Mouse (Mus musculus): ENCODE data around the gene Plk5. TPM values are rescaled to one million over a fixed set of nuclear protein-coding genes. Genes with fewer than 3 reads are reported as not detected.
A peak's percentile ranks its signal among the peaks of the same experiment; 100 is the strongest.

The Plk5 gene
- total and polyA plus RNA-seq, 3 experiments: 0.19 TPM; not detected in 1

- no peak overlapping the region for H3K4me3 ChIP-seq (ENCODE audit: control insufficient read depth in 1 of 2, insufficient read depth in 1 of 2, low read depth in 2 of 2, low read length in 2 of 2)
- no peaks in the 10 kb centered on the region for H3K9me3 ChIP-seq (replicated peaks; ENCODE audit: insufficient read depth, low read length)
- peaks cover 0 to 11% of the 10 kb centered on the region in 2 experiments; a peak in 2 of 4 replicates for H3K36me3 ChIP-seq (ENCODE audit: control insufficient read depth in 1 of 2, insufficient read depth in 2 of 2, low read length in 2 of 2)
- peak overlapping the region; percentile 31 for H3K9ac ChIP-seq (ENCODE audit: control insufficient read depth, low read depth, low read length, poor library complexity, severe bottlenecking)
- TF ChIP-seq MAX (IDR thresholded peaks at IDR 0.05; ENCODE audit: low read length) (0 out of 2 replicates have a peak, but pooled peaks have one; percentile 29), MYC (IDR thresholded peaks at IDR 0.05; ENCODE audit: low read depth, low read length) (no peak), MYB (IDR thresholded peaks at IDR 0.05; ENCODE audit: low read depth, low read length) (no peak)
- H3K27me3 ChIP-seq (ENCODE audit: control insufficient read depth in 1 of 2, insufficient read depth in 2 of 2, low read length in 2 of 2): no peaks in the 10 kb centered on the region
- peaks cover 0 to 38% of the 10 kb centered on the region in 2 experiments; a peak in 3 of 4 replicates for H3K4me1 ChIP-seq (ENCODE audit: control insufficient read depth in 1 of 2, insufficient read depth in 2 of 2, low read length in 2 of 2)
- H3K27ac ChIP-seq (ENCODE audit: control insufficient read depth, low read depth, low read length): peak overlapping the region; percentile 35
- DNase-seq (ENCODE audit: low read depth, low spot score): peak; percentile 57
- peaks cover 25% of the 10 kb centered on the region for H3K79me2 ChIP-seq (ENCODE audit: control insufficient read depth, insufficient read depth, low read length, poor library complexity)
Measured at GRCm38 (mm10) chr10:80317011-80317410, 39.2 kb upstream of the Plk5 start.

DNA sequence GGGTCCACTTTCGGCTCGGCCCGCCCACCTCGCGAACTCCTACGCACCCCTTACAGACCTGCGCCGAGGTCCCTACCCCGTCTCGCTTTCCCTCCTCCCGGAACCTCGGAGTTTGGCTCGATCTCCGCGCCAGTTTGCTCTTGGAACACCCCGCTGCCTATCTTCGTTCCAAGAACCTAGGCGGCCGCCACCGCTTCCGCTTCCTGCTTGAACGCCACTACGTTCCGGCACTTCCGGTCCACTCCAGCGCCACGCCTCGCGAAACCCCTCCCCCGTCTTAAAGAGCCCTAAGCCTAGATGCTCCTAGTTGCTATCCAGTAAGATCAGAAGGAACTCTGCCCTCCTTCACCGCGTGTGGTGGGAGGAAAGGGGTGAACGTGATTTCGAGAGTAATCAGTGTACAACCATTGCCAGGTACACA is 35.9 kb upstream of the Plk5 start, which contains the start of gene 2310011J03Rik:
Gene 2310011J03Rik (minus strand): TSS at position 198 of the 421 bp plus-strand sequence.
- DNase-seq (ENCODE audit: low read depth, low spot score): peak; percentile 98
- peaks cover 0 to 11% of the 10 kb centered on the region in 2 experiments; a peak in 2 of 4 replicates for H3K36me3 ChIP-seq (ENCODE audit: control insufficient read depth in 1 of 2, insufficient read depth in 2 of 2, low read length in 2 of 2)
- no peaks in the 10 kb centered on the region for H3K27me3 ChIP-seq (ENCODE audit: control insufficient read depth in 1 of 2, insufficient read depth in 2 of 2, low read length in 2 of 2)
- H3K27ac ChIP-seq (ENCODE audit: control insufficient read depth, low read depth, low read length): peak within 1 kb of the TSS; percentile 88
- no peaks in the 10 kb centered on the region for H3K9me3 ChIP-seq (replicated peaks; ENCODE audit: insufficient read depth, low read length)
- peaks cover 0 to 38% of the 10 kb centered on the region in 2 experiments; a peak in 3 of 4 replicates for H3K4me1 ChIP-seq (ENCODE audit: control insufficient read depth in 1 of 2, insufficient read depth in 2 of 2, low read length in 2 of 2)
- peak within 1 kb of the TSS; percentile 66 to 79 for H3K4me3 ChIP-seq (ENCODE audit: control insufficient read depth in 1 of 2, insufficient read depth in 1 of 2, low read depth in 2 of 2, low read length in 2 of 2)
- peaks cover 39% of the 10 kb centered on the region for H3K79me2 ChIP-seq (ENCODE audit: control insufficient read depth, insufficient read depth, low read length, poor library complexity)
- H3K9ac ChIP-seq (ENCODE audit: control insufficient read depth, low read depth, low read length, poor library complexity, severe bottlenecking): peak within 1 kb of the TSS; percentile 86
- TF ChIP-seq BHLHE40 (IDR thresholded peaks at IDR 0.05; ENCODE audit: borderline replicate concordance, low read depth, low read length) (no peak), EP300 (IDR thresholded peaks at IDR 0.05; ENCODE audit: low read depth in 1 of 2, low read length in 2 of 2) (0 out of 4 replicates have a peak, but pooled peaks of 1 of the 2 experiments have one; percentile 14), MYB (IDR thresholded peaks at IDR 0.05; ENCODE audit: low read depth, low read length) (no peak), E2F4 (IDR thresholded peaks at IDR 0.05; ENCODE audit: borderline replicate concordance, low read depth, low read length) (no peak), USF1 (IDR thresholded peaks at IDR 0.05; ENCODE audit: low read depth, low read length) (no peak), MYC (IDR thresholded peaks at IDR 0.05; ENCODE audit: low read depth, low read length) (peak; percentile 1; the same call in 1 of the 2 replicates), TBP (IDR thresholded peaks at IDR 0.05; ENCODE audit: low read depth, low read length) (peak; percentile 75; the same call in 1 of the 2 replicates), ZMIZ1 (IDR thresholded peaks at IDR 0.05; ENCODE audit: low read depth, low read length) (peak; percentile 85), ZC3H11A (IDR thresholded peaks at IDR 0.05; ENCODE audit: low read depth, low read length) (no peak), NRF1 (IDR thresholded peaks at IDR 0.05; ENCODE audit: insufficient read depth, low read depth, low read length, poor library complexity, severe bottlenecking) (no peak), POLR2AphosphoS5 (IDR thresholded peaks at IDR 0.05; ENCODE audit: borderline replicate concordance, low read depth, low read length) (no peak), USF2 (IDR thresholded peaks at IDR 0.05; ENCODE audit: borderline replicate concordance in 1 of 2, insufficient read depth in 1 of 2, low read depth in 1 of 2, low read length in 2 of 2) (no peak), SMC3 (IDR thresholded peaks at IDR 0.05; ENCODE audit: low read depth, low read length) (no peak), MAZ (IDR thresholded peaks at IDR 0.05; ENCODE audit: low read depth, low read length) (0 out of 2 replicates have a peak, but pooled peaks have one; percentile 47), ETS1 (IDR thresholded peaks at IDR 0.05; ENCODE audit: low read depth, low read length) (peak; percentile 46), GABPA (IDR thresholded peaks at IDR 0.05; ENCODE audit: low read depth, low read length) (no peak), MXI1 (IDR thresholded peaks at IDR 0.05; ENCODE audit: low read depth, low read length) (peak; percentile 66; the same call in 1 of the 2 replicates), ZNF384 (IDR thresholded peaks at IDR 0.05; ENCODE audit: low read depth, low read length) (no peak), GATA1 (IDR thresholded peaks at IDR 0.05; ENCODE audit: low read depth, low read length) (no peak), ZKSCAN1 (IDR thresholded peaks at IDR 0.05; ENCODE audit: low read depth, low read length) (no peak), CTCF (IDR thresholded peaks at IDR 0.05 in 2 of 3, conservative IDR thresholded peaks at IDR 0.05 in 1 of 3; ENCODE audit: control insufficient read depth in 1 of 3, insufficient read depth in 1 of 3, low read depth in 2 of 3, low read length in 3 of 3, poor library complexity in 1 of 3, severe bottlenecking in 1 of 3) (no peak), MAFK (IDR thresholded peaks at IDR 0.05; ENCODE audit: borderline replicate concordance, low read depth, low read length) (no peak), HCFC1 (IDR thresholded peaks at IDR 0.05; ENCODE audit: low read depth, low read length) (peak; percentile 88), ELF1 (IDR thresholded peaks at IDR 0.05; ENCODE audit: low read depth, low read length) (peak; percentile 99), TCF12 (IDR thresholded peaks at IDR 0.05; ENCODE audit: low read depth, low read length) (peak; percentile 35; the same call in 1 of the 2 replicates), MEF2A (IDR thresholded peaks at IDR 0.05; ENCODE audit: extremely low read depth, insufficient replicate concordance, low read depth, low read length, poor library complexity, severe bottlenecking) (no peak), POLR2A (IDR thresholded peaks at IDR 0.05; ENCODE audit: control insufficient read depth in 1 of 2, insufficient read depth in 1 of 2, low read depth in 1 of 2, low read length in 2 of 2, poor library complexity in 1 of 2) (peak; percentile 81 to 94), RAD21 (IDR thresholded peaks at IDR 0.05; ENCODE audit: low read depth, low read length) (no peak), SIN3A (IDR thresholded peaks at IDR 0.05; ENCODE audit: low read length) (peak; percentile 95)
